18 mouse cellular contexts compared by ENCODE assay signal in the genomic region with DNA sequence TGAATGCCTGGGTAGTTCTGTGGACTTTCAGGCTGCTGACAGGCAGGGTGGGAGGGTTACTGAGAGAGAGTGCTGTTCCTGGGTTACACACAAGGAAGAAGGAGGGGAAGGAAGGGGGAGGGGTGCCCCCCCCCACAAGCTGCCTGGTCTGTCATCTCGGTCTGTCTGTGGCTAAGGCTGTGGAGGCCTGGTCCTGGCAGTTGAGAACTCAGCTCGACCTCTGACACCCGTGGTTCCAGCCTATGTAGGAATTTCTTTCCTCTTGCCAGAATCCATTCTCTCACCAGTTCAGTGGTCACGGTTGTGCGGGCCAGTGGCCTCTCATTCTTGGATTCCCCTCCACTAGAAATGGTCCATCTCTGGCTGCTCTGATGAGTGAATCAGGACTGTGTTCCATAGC. TPM values are rescaled to one million over a fixed set of nuclear protein-coding genes. Genes with fewer than 3 reads are reported as not detected.
DNase-seq lines count a peak whose midpoint lies in the region; ATAC-seq lines count a peak whose summit lies in the region.
"Had no signal": no experiment of that assay in that cellular context is flagged by ENCODE, and none has a peak within 500 bp of the region (broad histone marks: within the 10 kb centered on the region; RNA-seq: fewer than 3 reads in every experiment).

No protein-coding gene starts in this region.

- no peaks in the 10 kb centered on the region for H3K9me3 ChIP-seq in embryonic facial prominence, embryonic 10.5 days
- no peaks in the 10 kb centered on the region for H3K9me3 ChIP-seq in kidney, embryonic 15.5 days (replicated peaks)
- no peaks in the 10 kb centered on the region for H3K9me3 ChIP-seq in forebrain, embryonic 14.5 days (replicated peaks; ENCODE audit: control insufficient read depth, low read length)
- H3K9me3 ChIP-seq: forebrain, embryonic 10.5 days; hindbrain, embryonic 12.5 days; liver, embryonic 15.5 days had no signal

- no peaks in the 10 kb centered on the region for H3K4me1 ChIP-seq in embryonic facial prominence, embryonic 10.5 days
- H3K4me1 ChIP-seq in kidney, embryonic 15.5 days = peaks cover 5% of the 10 kb centered on the region; the same call in 1 of the 2 replicates
- H3K4me1 ChIP-seq in forebrain, embryonic 14.5 days (ENCODE audit: control insufficient read depth, insufficient read depth, low read length) = no peaks in the 10 kb centered on the region
- H3K4me1 ChIP-seq: forebrain, embryonic 10.5 days; hindbrain, embryonic 12.5 days; liver, embryonic 15.5 days had no signal

- 61% methylated on average over 5 of the region's 5 CpGs for WGBS in embryonic facial prominence, embryonic 10.5 days
- WGBS in kidney, embryonic 15.5 days = 46% methylated on average over 5 of the region's 5 CpGs
- WGBS in forebrain, embryonic 14.5 days = 83% methylated on average over 5 of the region's 5 CpGs

- no peaks in the 10 kb centered on the region for H3K27me3 ChIP-seq in embryonic facial prominence, embryonic 10.5 days (replicated peaks; ENCODE audit: low read depth, poor library complexity, severe bottlenecking)
- no peaks in the 10 kb centered on the region for H3K27me3 ChIP-seq in kidney, embryonic 15.5 days
- H3K27me3 ChIP-seq in forebrain, embryonic 14.5 days (replicated peaks; ENCODE audit: control insufficient read depth, insufficient read depth, low read length) = no peaks in the 10 kb centered on the region
- H3K27me3 ChIP-seq: hindbrain, embryonic 12.5 days; liver, embryonic 15.5 days had no signal

- no peaks in the 10 kb centered on the region for H3K36me3 ChIP-seq in embryonic facial prominence, embryonic 10.5 days (replicated peaks)
- H3K36me3 ChIP-seq in kidney, embryonic 15.5 days = no peaks in the 10 kb centered on the region
- H3K36me3 ChIP-seq in forebrain, embryonic 14.5 days (ENCODE audit: control insufficient read depth, insufficient read depth, low read length) = no peaks in the 10 kb centered on the region
- H3K36me3 ChIP-seq: forebrain, embryonic 10.5 days; hindbrain, embryonic 12.5 days; liver, embryonic 15.5 days had no signal

- H3K27ac ChIP-seq in embryonic facial prominence, embryonic 10.5 days (replicated peaks) = no peak overlapping the region
- H3K27ac ChIP-seq in kidney, embryonic 15.5 days = peak overlapping the region; percentile 23; the same call in 1 of the 2 replicates
- no peak overlapping the region for H3K27ac ChIP-seq in forebrain, embryonic 14.5 days (ENCODE audit: low read depth, low read length)
- H3K27ac ChIP-seq: forebrain, embryonic 10.5 days; hindbrain, embryonic 12.5 days; liver, embryonic 15.5 days had no signal

- H3K9ac ChIP-seq in kidney, embryonic 15.5 days = no peak overlapping the region
- H3K9ac ChIP-seq in forebrain, embryonic 14.5 days (ENCODE audit: low read length) = no peak overlapping the region
- H3K9ac ChIP-seq: hindbrain, embryonic 12.5 days; liver, embryonic 15.5 days had no signal

- peak; percentile 58; the same call in 1 of the 2 replicates for ATAC-seq in kidney, embryonic 15.5 days (replicated peaks; ENCODE audit: low FRiP score)
- ATAC-seq in forebrain, embryonic 14.5 days = no peak
- ATAC-seq: inflammation-experienced regulatory T-cells, adult 6 months; lung, postnatal 0 days; midbrain, embryonic 16.5 days had no signal

- no peak overlapping the region for H3K4me3 ChIP-seq in embryonic facial prominence, embryonic 10.5 days
- H3K4me3 ChIP-seq in kidney, embryonic 15.5 days (replicated peaks) = no peak overlapping the region
- no peak overlapping the region for H3K4me3 ChIP-seq in forebrain, embryonic 14.5 days (ENCODE audit: low read depth, low read length)
- H3K4me3 ChIP-seq: forebrain, embryonic 10.5 days; hindbrain, embryonic 12.5 days; liver, embryonic 15.5 days had no signal

- peak; percentile 20 for DNase-seq in embryo, embryonic 10 days (ENCODE audit: low spot score)
- DNase-seq in embryo, embryonic 11 days = no peak
- peak; percentile 26 for DNase-seq in embryonic facial prominence, embryonic 10.5 days (ENCODE audit: low spot score)
- DNase-seq in retina, embryonic 14.5 days (ENCODE audit: low spot score) = peak; percentile 7
- DNase-seq in neural tube, embryonic 10.5 days (ENCODE audit: extremely low spot score, low spot score) = no peak
- DNase-seq in forebrain, embryonic 14.5 days (ENCODE audit: low spot score) = no peak
- no peak for DNase-seq in thymus, postnatal 10 days (ENCODE audit: low spot score in 2 of 2)
- DNase-seq: cerebellum, postnatal 14 days; gastrocnemius, postnatal 14 days; right cerebral cortex, postnatal 14 days; thymus, postnatal 14 days had no signal

- no peak overlapping the region for H3K4me2 ChIP-seq in kidney, embryonic 15.5 days
- H3K4me2 ChIP-seq in forebrain, embryonic 14.5 days (ENCODE audit: low read length) = no peak overlapping the region
- H3K4me2 ChIP-seq: hindbrain, embryonic 12.5 days; liver, embryonic 15.5 days had no signal

RNA-seq across cellular contexts. Expression of a gene that starts 29.7 kb away (rescaled TPM):
- polyA plus RNA-seq in embryonic facial prominence, embryonic 10.5 days (2016; fragmentation: Nextera tagmentation; extraction: Ambion mirVana) = 42.7 and 46.2 TPM in 2 replicates
- 45.4 and 46.7 TPM in 2 replicates for polyA plus RNA-seq in kidney, embryonic 15.5 days (2015; fragmentation: Nextera tagmentation; extraction: Ambion mirVana)
- 47.0 and 54.5 TPM in 2 replicates for polyA plus RNA-seq in forebrain, embryonic 14.5 days (2014; fragmentation: Nextera tagmentation; extraction: Ambion mirVana)

RNA-seq across cellular contexts. Expression of a gene that starts 46.4 kb away (rescaled TPM):
- polyA plus RNA-seq in embryonic facial prominence, embryonic 10.5 days (2016; fragmentation: Nextera tagmentation; extraction: Ambion mirVana) = 21.4 and 22.7 TPM in 2 replicates
- 19.2 and 20.2 TPM in 2 replicates for polyA plus RNA-seq in kidney, embryonic 15.5 days (2015; fragmentation: Nextera tagmentation; extraction: Ambion mirVana)
- 24.9 and 25.1 TPM in 2 replicates for polyA plus RNA-seq in forebrain, embryonic 14.5 days (2014; fragmentation: Nextera tagmentation; extraction: Ambion mirVana)

Comparison
In these comparisons a context has a peak if more than half of its experiments do, and no peak if none do; other contexts are left out.
1. DNase-seq: peak in embryo, embryonic 10 days (single experiment), embryonic facial prominence, embryonic 10.5 days (single experiment) and retina, embryonic 14.5 days (single experiment); none in embryo, embryonic 11 days (single experiment), neural tube, embryonic 10.5 days (single experiment), forebrain, embryonic 14.5 days (single experiment) and thymus, postnatal 10 days (0 of 2).